Mouse (Mus musculus) heart, embryonic 11.5 days (tissue): ENCODE data around the gene Smad1. TPM values are rescaled to one million over a fixed set of nuclear protein-coding genes. Genes with fewer than 3 reads are reported as not detected.

ENCODE experiments used
- ATAC-seq: fragments of 200-750 bp; cut with Nextera tagmentation; replicated peaks from 2 replicates; pipeline ENCODE4 v1.8.0; 2017; ENCODE audit warnings: moderate library complexity; ENCODE audit not compliant: insufficient number of reproducible peaks, low FRiP score, low TSS enrichment
- H3K27ac ChIP-seq: fragments of 300-500 bp; sonication (generic); 2 replicates; pipeline ENCODE4 v1.5.1; 2014; ENCODE audit warnings: mild to moderate bottlenecking, low read depth, low read length
- H3K27me3 ChIP-seq: fragments of 300-500 bp; sonication (generic); 2 replicates; pipeline ENCODE4 v1.6.1; 2014; ENCODE audit warnings: mild to moderate bottlenecking, low read length, mixed read lengths; ENCODE audit not compliant: control insufficient read depth, insufficient read depth
- H3K36me3 ChIP-seq: fragments of 300-500 bp; sonication (generic); 2 replicates; pipeline ENCODE4 v1.6.1; 2014; ENCODE audit warnings: mild to moderate bottlenecking, low read length, moderate library complexity, mixed read lengths; ENCODE audit not compliant: control insufficient read depth, insufficient read depth
- H3K4me1 ChIP-seq: fragments of 300-500 bp; sonication (generic); 2 replicates; pipeline ENCODE4 v1.6.1; 2014; ENCODE audit warnings: low read length; ENCODE audit not compliant: control insufficient read depth, insufficient read depth
- H3K4me2 ChIP-seq: fragments of 300-500 bp; sonication (generic); 2 replicates; pipeline ENCODE4 v1.6.1; 2014; ENCODE audit warnings: mild to moderate bottlenecking, moderate library complexity
- H3K4me3 ChIP-seq: fragments of 300-500 bp; sonication (generic); 2 replicates; pipeline ENCODE4 v1.5.1; 2014; ENCODE audit warnings: low read depth, low read length
- H3K9ac ChIP-seq: fragments of 300-500 bp; sonication (generic); 2 replicates; pipeline ENCODE4 v1.6.1; 2014; ENCODE audit warnings: mild to moderate bottlenecking, low read depth, low read length, moderate library complexity
- H3K9me3 ChIP-seq: fragments of 300-500 bp; sonication (generic); replicated peaks from 2 replicates; pipeline ENCODE4 v1.6.1; 2016; ENCODE audit warnings: low read length; ENCODE audit not compliant: control insufficient read depth
- WGBS: fragments of 180-500 bp; shearing (Covaris S2); extraction: QIAGEN DNeasy Blood & Tissue Kit; methylation state at CpG from one replicate; pipeline ENCODE4 v1.1.7; 2014; ENCODE audit not compliant: insufficient replicate concordance; 5-methylcytosine and 5-hydroxymethylcytosine counted together
- polyA plus RNA-seq: library from polyadenylated mRNA; unstranded; fragments of >200 nt; fragmentation: Nextera tagmentation; extraction: Ambion mirVana; gene quantifications from 2 replicates; pipeline ENCODE4 v1.2.1, GENCODE M21; 2014

Gene Smad1
- polyA plus RNA-seq, 1 experiment from 2014 or later, result 23.0 TPM

DNA sequence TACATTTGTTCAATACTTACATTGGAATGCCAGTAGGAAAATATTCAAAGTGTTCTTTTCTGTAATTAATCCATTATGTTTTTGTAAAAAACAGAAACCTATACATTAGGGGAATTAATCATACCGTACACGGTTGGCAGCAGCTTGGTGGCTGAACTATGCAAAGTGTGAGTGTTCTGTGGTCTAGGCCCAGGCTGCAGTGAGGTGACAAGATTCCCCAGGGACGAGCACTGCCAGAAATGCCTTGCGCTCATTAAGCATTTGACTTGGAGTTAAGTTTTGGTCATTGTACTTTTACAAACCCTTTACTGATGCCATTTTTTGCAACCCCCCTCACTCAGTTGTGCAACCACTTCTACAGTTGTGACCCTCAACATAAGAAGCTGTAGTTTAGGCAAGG is 70.1 kb downstream of the Smad1 start:
- ATAC-seq, result no peak
- Histone ChIP-seq H3K4me1 (peaks cover 3% of the 10 kb centered on the region; the same call in 1 of the 2 replicates), H3K4me3 (no peak overlapping the region), H3K36me3 (no peaks in the 10 kb centered on the region), H3K27me3 (no peaks in the 10 kb centered on the region; the same call in 1 of the 2 replicates), H3K27ac (no peak overlapping the region), H3K9ac (no peak overlapping the region), H3K4me2 (no peak overlapping the region), H3K9me3 (no peaks in the 10 kb centered on the region)
- WGBS, result 80% methylated on average over 4 of the region's 4 CpGs

DNA sequence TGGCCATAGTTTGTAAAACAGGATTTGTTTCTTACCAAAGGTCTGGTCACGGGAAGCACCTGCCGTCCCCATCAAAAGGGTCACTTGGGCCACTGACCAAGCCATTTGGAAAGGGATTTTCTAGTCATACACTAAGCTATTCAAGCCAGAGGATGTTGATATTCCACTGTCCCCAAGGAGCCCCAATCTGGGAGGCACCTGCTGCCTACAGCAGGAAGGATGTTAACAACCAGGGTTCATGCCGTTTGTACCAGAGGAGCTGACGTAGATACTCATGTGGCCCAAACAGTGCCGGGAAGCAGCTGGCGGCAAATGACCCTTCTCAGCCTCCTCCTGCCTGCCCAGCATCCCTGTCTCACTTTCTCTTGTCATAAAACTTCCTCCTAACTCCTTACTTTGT is 73.8 kb downstream of the Smad1 start:
- no peaks in the 10 kb centered on the region; the same call in 1 of the 2 replicates for H3K27me3 ChIP-seq
- no peak overlapping the region for H3K9ac ChIP-seq
- no peak overlapping the region for H3K27ac ChIP-seq
- H3K9me3 ChIP-seq, result no peaks in the 10 kb centered on the region
- 78% methylated on average over 6 of the region's 6 CpGs for WGBS
- no peak overlapping the region for H3K4me2 ChIP-seq
- no peaks in the 10 kb centered on the region; the same call in 1 of the 2 replicates for H3K4me1 ChIP-seq
- no peak for ATAC-seq
- H3K4me3 ChIP-seq, result no peak overlapping the region
- H3K36me3 ChIP-seq, result no peaks in the 10 kb centered on the region

DNA sequence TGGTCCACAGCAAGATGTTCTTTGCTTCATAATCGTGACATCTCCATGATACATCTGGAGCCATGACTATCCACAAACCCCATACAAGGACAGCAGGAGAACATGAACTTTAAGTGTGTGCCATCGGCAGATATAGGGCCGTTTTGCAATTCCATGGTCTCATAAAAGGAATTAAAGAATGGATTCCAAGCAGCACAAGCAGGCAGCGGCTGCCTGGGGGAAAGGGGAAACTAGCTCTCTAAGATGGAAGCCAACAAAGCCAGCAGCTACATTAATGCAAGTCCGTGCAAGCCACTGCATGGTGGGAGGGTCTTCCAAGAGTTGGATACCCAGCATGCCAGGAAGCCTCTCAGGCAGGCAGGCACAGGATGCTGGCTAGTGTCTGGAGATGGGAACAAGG is 74.4 kb downstream of the Smad1 start:
- H3K27ac ChIP-seq, result no peak overlapping the region
- WGBS, result 76% methylated on average over 5 of the region's 5 CpGs
- no peaks in the 10 kb centered on the region; the same call in 1 of the 2 replicates for H3K27me3 ChIP-seq
- no peaks in the 10 kb centered on the region; the same call in 1 of the 2 replicates for H3K4me1 ChIP-seq
- H3K36me3 ChIP-seq, result no peaks in the 10 kb centered on the region
- H3K4me2 ChIP-seq, result no peak overlapping the region
- no peaks in the 10 kb centered on the region for H3K9me3 ChIP-seq
- H3K9ac ChIP-seq, result no peak overlapping the region
- ATAC-seq, result no peak
- H3K4me3 ChIP-seq, result no peak overlapping the region

DNA sequence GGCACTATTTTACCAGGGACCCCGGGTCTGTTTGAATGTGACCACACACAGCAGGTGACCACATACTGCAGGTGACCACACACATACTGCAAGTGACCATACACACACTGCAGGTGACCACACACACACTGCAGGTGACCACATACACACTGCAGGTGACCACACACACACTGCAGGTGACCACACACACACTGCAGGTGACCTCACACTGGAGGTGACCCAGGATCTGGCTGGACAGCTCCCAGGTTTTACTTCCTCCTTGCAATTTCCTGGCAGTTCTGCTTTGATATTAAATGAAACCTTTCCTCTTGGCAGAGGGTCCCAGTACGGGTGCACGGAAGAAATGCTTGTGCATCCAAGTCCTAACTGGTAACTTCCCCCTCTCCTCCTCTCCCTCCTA is 75.3 kb downstream of the Smad1 start:
- Histone ChIP-seq H3K4me1 (no peaks in the 10 kb centered on the region; the same call in 1 of the 2 replicates), H3K9me3 (no peaks in the 10 kb centered on the region), H3K4me2 (no peak overlapping the region), H3K27me3 (no peaks in the 10 kb centered on the region; the same call in 1 of the 2 replicates), H3K4me3 (no peak overlapping the region), H3K9ac (no peak overlapping the region), H3K27ac (no peak overlapping the region), H3K36me3 (no peaks in the 10 kb centered on the region)
- ATAC-seq, result no peak
- WGBS, result 50% methylated on average over 3 of the region's 3 CpGs

DNA sequence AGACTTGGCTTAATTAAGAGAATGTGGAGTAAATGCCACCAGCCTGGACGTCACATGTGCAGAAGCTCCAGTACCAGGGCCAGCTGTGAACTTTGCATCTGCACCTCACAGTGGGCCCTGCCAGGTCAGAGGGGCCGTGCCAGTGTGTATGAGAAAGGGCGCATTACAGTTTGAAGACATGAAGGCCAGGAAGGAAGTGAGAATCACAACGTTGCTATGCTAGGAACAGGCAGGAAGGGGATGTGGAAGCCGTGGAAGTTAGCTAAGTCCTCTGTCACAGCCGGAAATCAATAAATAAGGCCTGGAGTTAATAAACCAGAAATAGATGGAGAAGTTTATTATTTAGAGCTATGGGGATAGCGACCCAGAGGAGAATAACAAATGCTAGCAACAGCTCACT is 76.2 kb downstream of the Smad1 start:
- no peak overlapping the region for H3K27ac ChIP-seq
- no peak overlapping the region for H3K9ac ChIP-seq
- H3K27me3 ChIP-seq, result no peaks in the 10 kb centered on the region; the same call in 1 of the 2 replicates
- H3K4me3 ChIP-seq, result no peak overlapping the region
- 57% methylated on average over 7 of the region's 7 CpGs for WGBS
- no peak for ATAC-seq
- H3K36me3 ChIP-seq, result no peaks in the 10 kb centered on the region
- no peaks in the 10 kb centered on the region for H3K9me3 ChIP-seq
- H3K4me2 ChIP-seq, result no peak overlapping the region
- H3K4me1 ChIP-seq, result no peaks in the 10 kb centered on the region; the same call in 1 of the 2 replicates

DNA sequence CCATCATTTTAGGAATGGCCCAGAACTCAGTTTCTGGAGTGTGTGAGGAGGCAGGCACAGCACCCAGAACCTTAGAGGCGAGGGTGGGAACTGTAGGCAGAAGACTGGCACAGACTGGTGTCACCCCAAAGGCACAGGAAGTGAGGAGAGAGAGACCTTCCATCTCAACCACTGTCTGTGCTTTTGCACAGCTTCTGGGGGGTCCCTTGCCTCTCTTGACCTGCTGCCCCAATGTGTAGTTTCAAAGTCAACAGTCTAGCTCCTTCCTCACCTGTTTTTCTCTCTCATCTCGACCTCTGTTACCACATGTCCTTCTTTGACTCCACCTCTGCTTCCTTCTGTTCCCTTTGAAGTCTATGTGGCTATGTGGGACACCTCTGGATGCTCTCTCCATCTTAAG is 88.5 kb downstream of the Smad1 start:
- Histone ChIP-seq H3K9me3 (no peaks in the 10 kb centered on the region), H3K4me1 (no peaks in the 10 kb centered on the region), H3K36me3 (no peaks in the 10 kb centered on the region), H3K9ac (no peak overlapping the region), H3K27ac (no peak overlapping the region), H3K4me3 (no peak overlapping the region), H3K4me2 (no peak overlapping the region), H3K27me3 (no peaks in the 10 kb centered on the region)
- no peak for ATAC-seq
- WGBS, result 67% methylated on average over 2 of the region's 2 CpGs

DNA sequence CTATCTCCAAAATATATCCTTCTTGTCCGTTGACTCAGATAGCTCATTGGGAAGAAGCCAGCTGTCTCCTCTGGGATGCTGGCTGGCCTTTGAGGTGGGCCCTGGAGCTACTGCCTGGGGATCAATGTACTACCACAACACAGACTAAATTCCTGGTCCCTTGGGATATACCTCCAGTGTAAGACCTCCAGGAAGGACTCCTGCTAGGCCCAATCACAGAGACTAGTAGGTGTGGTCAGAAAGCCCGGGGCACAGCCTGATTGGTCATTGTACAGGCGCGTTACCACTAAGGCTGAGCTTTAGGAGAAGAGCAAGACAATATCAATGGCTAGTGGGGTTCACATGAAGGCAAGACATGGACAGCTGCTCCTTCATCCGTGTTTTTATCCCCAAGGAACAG is 93.4 kb downstream of the Smad1 start:
- Histone ChIP-seq H3K27ac (no peak overlapping the region), H3K36me3 (no peaks in the 10 kb centered on the region), H3K27me3 (no peaks in the 10 kb centered on the region), H3K4me3 (no peak overlapping the region), H3K9ac (no peak overlapping the region), H3K4me1 (peaks cover 2% of the 10 kb centered on the region; the same call in 1 of the 2 replicates), H3K9me3 (no peaks in the 10 kb centered on the region), H3K4me2 (no peak overlapping the region)
- 62% methylated on average over 5 of the region's 5 CpGs for WGBS
- ATAC-seq, result no peak

DNA sequence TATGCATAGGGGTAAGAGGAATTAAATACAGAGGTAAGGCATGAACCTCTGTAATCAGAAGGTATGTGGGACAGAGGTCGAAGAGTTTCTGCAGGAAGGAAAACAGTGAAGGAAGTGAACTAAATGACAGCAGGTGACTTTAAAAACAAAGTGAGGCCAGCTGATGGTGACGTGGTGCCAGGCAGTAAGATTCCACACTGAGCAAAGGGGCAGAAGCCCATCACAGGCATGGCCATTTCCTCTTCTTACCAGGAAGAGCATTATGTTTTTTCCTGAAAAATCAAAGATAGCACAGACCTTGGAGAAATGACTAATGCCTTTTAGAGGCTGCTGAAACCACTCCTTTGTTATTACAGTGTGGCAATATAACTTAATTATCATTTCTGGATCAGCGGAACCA is 97.8 kb downstream of the Smad1 start:
- WGBS, result 68% methylated on average over 3 of the region's 3 CpGs
- Histone ChIP-seq H3K4me1 (peaks cover 2% of the 10 kb centered on the region; the same call in 1 of the 2 replicates), H3K9ac (no peak overlapping the region), H3K36me3 (no peaks in the 10 kb centered on the region), H3K27ac (no peak overlapping the region), H3K4me3 (no peak overlapping the region), H3K9me3 (no peaks in the 10 kb centered on the region), H3K4me2 (no peak overlapping the region), H3K27me3 (no peaks in the 10 kb centered on the region)
- no peak for ATAC-seq

DNA sequence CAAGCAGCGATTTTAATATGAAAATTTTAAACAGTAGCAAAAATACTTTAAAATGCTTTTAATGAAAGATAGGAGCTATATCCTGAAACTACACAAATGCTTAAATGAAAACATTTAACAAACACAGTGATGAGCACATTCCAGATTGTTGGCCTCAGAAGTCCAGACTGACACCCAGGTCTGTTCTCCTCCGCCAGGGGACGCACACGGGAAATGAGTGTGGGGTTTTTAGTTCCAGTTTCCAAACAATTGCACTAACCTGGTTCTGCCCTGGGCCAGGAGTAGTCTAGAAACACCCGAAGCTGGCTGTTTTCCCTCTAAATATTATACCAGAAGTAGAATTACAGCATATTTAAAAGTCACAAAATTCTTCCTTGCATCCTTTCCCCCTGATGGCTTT is 99.6 kb downstream of the Smad1 start:
- H3K4me2 ChIP-seq, result no peak overlapping the region
- no peak for ATAC-seq
- no peak overlapping the region for H3K27ac ChIP-seq
- no peak overlapping the region for H3K4me3 ChIP-seq
- peaks cover 7% of the 10 kb centered on the region for H3K4me1 ChIP-seq
- H3K27me3 ChIP-seq, result no peaks in the 10 kb centered on the region
- WGBS, result 78% methylated on average over 5 of the region's 5 CpGs
- H3K9ac ChIP-seq, result no peak overlapping the region
- H3K9me3 ChIP-seq, result no peaks in the 10 kb centered on the region
- H3K36me3 ChIP-seq, result no peaks in the 10 kb centered on the region
